Mouse (Mus musculus) hematopoietic stem cell, adult 5-6 weeks (primary cell): ENCODE results near the gene Strn4. TPM values are rescaled to one million over a fixed set of nuclear protein-coding genes. Genes with fewer than 3 reads are reported as not detected.

Source experiments
- ATAC-seq, 2 experiments: fragments of 125-278 bp in 1 of 2; replicated peaks in 1 of 2; 2 replicates each; pipeline ENCODE4 v1.8.0; 2016 to 2017; ENCODE audit warnings: inconsistent platforms in 2 of 2, mild to moderate bottlenecking in 2 of 2, moderate number of reproducible peaks in 2 of 2, low read depth in 1 of 2, moderate TSS enrichment in 1 of 2; ENCODE audit not compliant: low FRiP score in 2 of 2, poor library complexity in 2 of 2, severe bottlenecking in 2 of 2, insufficient read depth in 1 of 2, low TSS enrichment in 1 of 2
- total RNA-seq: library from RNA; stranded (forward); fragments of 172-1452, 232-1000 nt; gene quantifications from 2 replicates; pipeline ENCODE4 v1.2.3, GENCODE M21; 2017

Strn4 gene
- total RNA-seq, 1 experiment from 2014 or later, result 50.9 TPM

- no peak for ATAC-seq
These were observed 14.8 kb downstream of the Strn4 start for GRCm38 (mm10) chr7:16830449-16830848.

- 0 out of 4 replicates have a peak, but pooled peaks of 1 of the 2 experiments have one; percentile 12 for ATAC-seq
These were observed 22.5 kb downstream of the Strn4 start for GRCm38 (mm10) chr7:16837916-16838803.

GRCm38 (mm10) chr7:16838804-16839426, 23.2 kb downstream of the Strn4 start:
- no peak for ATAC-seq

- ATAC-seq, result no peak
These were observed 23.9 kb downstream of the Strn4 start for GRCm38 (mm10) chr7:16839427-16840108.

- ATAC-seq, result no peak
These were observed 24.4 kb downstream of the Strn4 start for GRCm38 (mm10) chr7:16840109-16840491.

GRCm38 (mm10) chr7:16841078-16841477, 25.4 kb downstream of the Strn4 start:
- no peak for ATAC-seq

GRCm38 (mm10) chr7:16841561-16842560, 26.2 kb downstream of the Strn4 start:
- ATAC-seq, result peak; percentile 60 to 63

- ATAC-seq, result peak; percentile 47 to 60
These were observed 27.0 kb downstream of the Strn4 start, which contains the start of gene Prkd2 for GRCm38 (mm10) chr7:16842645-16843063. Gene Prkd2 (plus strand): TSS chr7:16842902.

- ATAC-seq, result no peak
These were observed 27.9 kb downstream of the Strn4 start for GRCm38 (mm10) chr7:16843441-16844171.

- ATAC-seq, result no peak
These were observed 29.0 kb downstream of the Strn4 start for GRCm38 (mm10) chr7:16844696-16845071.

GRCm38 (mm10) chr7:16845072-16845819, 29.6 kb downstream of the Strn4 start:
- peak; percentile 5 to 25; a peak in 3 of 4 replicates for ATAC-seq

GRCm38 (mm10) chr7:16845820-16846167, 30.1 kb downstream of the Strn4 start:
- ATAC-seq, result no peak

GRCm38 (mm10) chr7:16846775-16847174, 31.1 kb downstream of the Strn4 start:
- ATAC-seq, result no peak

GRCm38 (mm10) chr7:16847507-16847906, 31.8 kb downstream of the Strn4 start:
- no peak for ATAC-seq

GRCm38 (mm10) chr7:16848579-16848978, 32.9 kb downstream of the Strn4 start:
- ATAC-seq, result no peak

GRCm38 (mm10) chr7:16851636-16852035, 35.9 kb downstream of the Strn4 start:
- no peak for ATAC-seq
